Mouse (Mus musculus) heart, embryonic 10.5 days (tissue): ENCODE measurements around the gene Man2b2. TPM values are rescaled to one million over a fixed set of nuclear protein-coding genes. Genes with fewer than 3 reads are reported as not detected.

Experiments used
- DNase-seq: peaks from one replicate; pipeline ENCODE4 v3.0.0-alpha.2; 2017; ENCODE audit warnings: low spot score
- H3K27ac ChIP-seq: fragments of 300-500 bp; sonication (generic); 2 replicates; pipeline ENCODE4 v1.5.1; 2016; ENCODE audit warnings: mild to moderate bottlenecking
- H3K27me3 ChIP-seq: fragments of 300-500 bp; sonication (generic); 2 replicates; pipeline ENCODE4 v1.6.1; 2016; ENCODE audit warnings: mild to moderate bottlenecking; ENCODE audit not compliant: poor library complexity, insufficient read depth, severe bottlenecking
- H3K36me3 ChIP-seq: fragments of 300-500 bp; sonication (generic); 2 replicates; pipeline ENCODE4 v1.6.1; 2016; ENCODE audit warnings: mild to moderate bottlenecking, moderate library complexity
- H3K4me1 ChIP-seq: fragments of 300-500 bp; sonication (generic); 2 replicates; pipeline ENCODE4 v1.6.1; 2016; ENCODE audit warnings: mild to moderate bottlenecking
- H3K4me3 ChIP-seq: fragments of 300-500 bp; sonication (generic); 2 replicates; pipeline ENCODE4 v1.5.1; 2016; ENCODE audit warnings: mild to moderate bottlenecking, moderate library complexity
- H3K9me3 ChIP-seq: fragments of 300-500 bp; sonication (generic); 2 replicates; pipeline ENCODE4 v1.6.1; 2016; ENCODE audit warnings: mild to moderate bottlenecking, moderate library complexity
- WGBS: fragments of 180-500 bp; shearing (Covaris S2); methylation state at CpG from one replicate; pipeline ENCODE4 v1.1.7; 2016; 5-methylcytosine and 5-hydroxymethylcytosine counted together
- polyA plus RNA-seq: library from polyadenylated mRNA; unstranded; fragments of >200 nt; fragmentation: Nextera tagmentation; extraction: Ambion mirVana; gene quantifications from 2 replicates; pipeline ENCODE4 v1.2.1, GENCODE M21; 2016

The Man2b2 gene
- polyA plus RNA-seq, 1 experiment from 2014 or later, result 12.6 TPM

GRCm38 (mm10) chr5:36779512-36779911 lies 50.9 kb downstream of the Man2b2 start:
- no peak for DNase-seq
- H3K4me1 ChIP-seq, result peaks cover 21% of the 10 kb centered on the region
- no peaks in the 10 kb centered on the region; the same call in 1 of the 2 replicates for H3K9me3 ChIP-seq
- H3K36me3 ChIP-seq, result no peaks in the 10 kb centered on the region
- 81% methylated on average over 2 of the region's 2 CpGs for WGBS
- no peak overlapping the region for H3K4me3 ChIP-seq
- H3K27me3 ChIP-seq, result no peaks in the 10 kb centered on the region
- no peak overlapping the region for H3K27ac ChIP-seq

- H3K9me3 ChIP-seq, result no peaks in the 10 kb centered on the region; the same call in 1 of the 2 replicates
- no peaks in the 10 kb centered on the region for H3K27me3 ChIP-seq
- peaks cover 24% of the 10 kb centered on the region for H3K4me1 ChIP-seq
- no peak for DNase-seq
- WGBS, result 79% methylated on average over 1 of the region's 2 CpGs
- H3K4me3 ChIP-seq, result no peak overlapping the region
- no peak overlapping the region for H3K27ac ChIP-seq
- H3K36me3 ChIP-seq, result no peaks in the 10 kb centered on the region
These were observed 51.6 kb downstream of the Man2b2 start for GRCm38 (mm10) chr5:36778901-36779300.

- no peaks in the 10 kb centered on the region for H3K36me3 ChIP-seq
- 0 out of 2 replicates have a peak overlapping the region, but pooled peaks have one; percentile 79 for H3K27ac ChIP-seq
- no peak for DNase-seq
- peaks cover 29% of the 10 kb centered on the region for H3K4me1 ChIP-seq
- no peaks in the 10 kb centered on the region for H3K27me3 ChIP-seq
- no peaks in the 10 kb centered on the region for H3K9me3 ChIP-seq
- no peak overlapping the region for H3K4me3 ChIP-seq
- 4% methylated on average over 2 of the region's 2 CpGs for WGBS
These were observed 53.3 kb downstream of the Man2b2 start for GRCm38 (mm10) chr5:36777186-36777585.

GRCm38 (mm10) chr5:36776021-36776575 lies 54.4 kb downstream of the Man2b2 start:
- Histone ChIP-seq H3K36me3 (no peaks in the 10 kb centered on the region), H3K4me1 (peaks cover 29% of the 10 kb centered on the region), H3K4me3 (no peak overlapping the region), H3K27me3 (no peaks in the 10 kb centered on the region), H3K9me3 (no peaks in the 10 kb centered on the region), H3K27ac (peak overlapping the region; percentile 79)
- 11% methylated on average over 9 of the region's 9 CpGs for WGBS
- DNase-seq, result no peak

- DNase-seq, result no peak
- WGBS, result 77% methylated on average over 2 of the region's 2 CpGs
- H3K36me3 ChIP-seq, result no peaks in the 10 kb centered on the region
- no peaks in the 10 kb centered on the region for H3K27me3 ChIP-seq
- no peak overlapping the region; the same call in 1 of the 2 replicates for H3K27ac ChIP-seq
- H3K4me1 ChIP-seq, result peaks cover 29% of the 10 kb centered on the region
- no peaks in the 10 kb centered on the region for H3K9me3 ChIP-seq
- no peak overlapping the region for H3K4me3 ChIP-seq
These were observed 55.1 kb downstream of the Man2b2 start for GRCm38 (mm10) chr5:36775317-36775716.

- no peak overlapping the region for H3K27ac ChIP-seq
- 80% methylated on average over 5 of the region's 5 CpGs for WGBS
These were observed 57.9 kb downstream of the Man2b2 start for GRCm38 (mm10) chr5:36772586-36772985.

GRCm38 (mm10) chr5:36769603-36770002 lies 60.9 kb downstream of the Man2b2 start:
- no peak for DNase-seq
- no peaks in the 10 kb centered on the region for H3K36me3 ChIP-seq
- H3K4me1 ChIP-seq, result peaks cover 22% of the 10 kb centered on the region
- H3K4me3 ChIP-seq, result no peak overlapping the region
- 58% methylated on average over 3 of the region's 3 CpGs for WGBS
- H3K27me3 ChIP-seq, result 0 out of 2 replicates have a peak, but pooled peaks cover 4% of the 10 kb centered on the region
- no peak overlapping the region for H3K27ac ChIP-seq
- H3K9me3 ChIP-seq, result no peaks in the 10 kb centered on the region

More at GRCm38 (mm10) chr5:36772586-36772985, 57.9 kb downstream of the Man2b2 start:
- Histone ChIP-seq H3K27me3 (no peaks in the 10 kb centered on the region), H3K36me3 (no peaks in the 10 kb centered on the region), H3K4me1 (peaks cover 29% of the 10 kb centered on the region), H3K4me3 (no peak overlapping the region), H3K9me3 (no peaks in the 10 kb centered on the region)
- DNase-seq, result no peak

GRCm38 (mm10) chr5:36766958-36767703 lies 63.3 kb downstream of the Man2b2 start:
- no peak for DNase-seq
- Histone ChIP-seq H3K27ac (no peak overlapping the region), H3K27me3 (0 out of 2 replicates have a peak, but pooled peaks cover 7% of the 10 kb centered on the region), H3K4me1 (peaks cover 21% of the 10 kb centered on the region), H3K4me3 (no peak overlapping the region), H3K36me3 (no peaks in the 10 kb centered on the region), H3K9me3 (no peaks in the 10 kb centered on the region)
- 33% methylated on average over 10 of the region's 10 CpGs for WGBS

- no peak overlapping the region for H3K4me3 ChIP-seq
- H3K36me3 ChIP-seq, result no peaks in the 10 kb centered on the region
- no peak for DNase-seq
- WGBS, result 70% methylated on average over 4 of the region's 4 CpGs
- H3K27ac ChIP-seq, result no peak overlapping the region
- no peaks in the 10 kb centered on the region for H3K9me3 ChIP-seq
- H3K4me1 ChIP-seq, result 0 out of 2 replicates have a peak, but pooled peaks cover 10% of the 10 kb centered on the region
- H3K27me3 ChIP-seq, result 0 out of 2 replicates have a peak, but pooled peaks cover 10% of the 10 kb centered on the region
These were observed 70.6 kb downstream of the Man2b2 start for GRCm38 (mm10) chr5:36759848-36760247.

GRCm38 (mm10) chr5:36757033-36757432 lies 73.4 kb downstream of the Man2b2 start:
- Histone ChIP-seq H3K36me3 (no peaks in the 10 kb centered on the region), H3K27me3 (0 out of 2 replicates have a peak, but pooled peaks cover 6% of the 10 kb centered on the region), H3K27ac (no peak overlapping the region), H3K4me1 (0 out of 2 replicates have a peak, but pooled peaks cover 2% of the 10 kb centered on the region), H3K4me3 (no peak overlapping the region), H3K9me3 (no peaks in the 10 kb centered on the region)
- WGBS, result 67% methylated on average over 5 of the region's 5 CpGs
- DNase-seq, result no peak

Other genes starting within 250 kb of the Man2b2 start
- 22.5 and 26.8 TPM in 2 replicates for gene Tbc1d14, start 237.4 kb downstream of the Man2b2 start, polyA plus RNA-seq
- 25.5 and 33.7 TPM in 2 replicates for gene D5Ertd579e, start 134.6 kb downstream of the Man2b2 start, polyA plus RNA-seq
- 19.5 and 27.1 TPM in 2 replicates for gene Bloc1s4, start 82.0 kb downstream of the Man2b2 start, polyA plus RNA-seq
- 366 and 466 TPM in 2 replicates for gene Mrfap1, start 33.9 kb downstream of the Man2b2 start, polyA plus RNA-seq
- gene Ppp2r2c, start 37.9 kb upstream of the Man2b2 start, polyA plus RNA-seq, result 0.03 TPM in 1 of 2 replicates, not detected in the other
- 17.4 and 30.7 TPM in 2 replicates for gene Wfs1, start 158.6 kb upstream of the Man2b2 start, polyA plus RNA-seq